Mouse (Mus musculus) megakaryocyte, embryonic 14.5 days (primary cell): ENCODE data around the gene Hnrnpab.

Experiments
- FLI1 ChIP-seq: IDR thresholded peaks from 2 replicates; pipeline ENCODE4 v1.6.1; 2012; ENCODE audit warnings: low read length, inconsistent platforms, mixed read lengths
- GATA1 ChIP-seq: IDR thresholded peaks from 3 replicates; pipeline ENCODE4 v1.6.1; 2012; ENCODE audit warnings: mixed read lengths, low read length, inconsistent platforms, borderline replicate concordance

DNA sequence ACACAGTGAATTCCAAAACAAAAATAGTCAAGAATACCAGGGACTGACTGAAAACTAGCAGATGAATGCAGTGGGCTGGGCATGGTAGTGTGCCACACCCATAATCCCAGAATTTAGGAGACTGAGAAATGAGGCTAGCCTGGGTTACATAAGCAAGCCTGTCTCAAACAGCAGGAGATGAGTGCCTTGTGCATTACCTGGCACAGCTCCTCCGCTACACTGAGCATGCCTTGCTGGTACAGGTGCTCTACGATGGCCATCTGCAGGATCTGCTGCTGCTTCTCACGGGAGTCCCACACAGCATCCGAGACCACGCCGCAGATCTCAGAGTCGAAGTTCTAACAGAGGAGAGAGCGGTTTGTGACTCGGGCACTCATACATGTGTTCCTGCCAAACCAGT lies 20.8 kb upstream of the Hnrnpab start:
- no peak for TF ChIP-seq GATA1
- TF ChIP-seq FLI1: no peak
